Mouse (Mus musculus): ENCODE results near the gene Ppp2r5e.
"Not testable (repeated sequence)": the region's sequence is repeated elsewhere in the genome, so short reads cannot be mapped to it uniquely, and the experiment has no call there.

DNA sequence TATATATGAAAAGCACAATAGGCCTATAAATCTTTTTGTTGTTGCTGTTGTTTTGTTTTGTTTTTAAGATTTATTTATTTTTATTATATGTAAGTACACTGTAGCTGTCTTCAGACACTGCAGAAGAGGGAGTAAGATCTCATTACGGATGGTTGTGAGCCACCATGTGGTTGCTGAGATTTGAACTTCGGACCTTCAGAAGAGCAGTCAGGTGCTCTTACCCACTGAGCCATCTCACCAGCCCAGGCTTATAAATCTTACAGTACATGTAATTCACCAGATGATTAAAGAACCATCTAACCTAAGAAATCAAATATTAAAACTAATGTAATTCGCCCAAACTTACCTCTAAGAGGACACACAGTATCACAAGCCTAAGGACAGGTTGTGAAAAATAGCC lies 103.9 kb downstream of the Ppp2r5e start:
- TF ChIP-seq CTCF (IDR thresholded peaks at IDR 0.05); POLR2A (IDR thresholded peaks at IDR 0.05; ENCODE audit: insufficient read depth, low read depth, low read length): not testable (repeated sequence)
